Mouse (Mus musculus): ENCODE results near the gene Ppox.
"Not testable (repeated sequence)": the region's sequence is repeated elsewhere in the genome, so short reads cannot be mapped to it uniquely, and the experiment has no call there.

- not testable (repeated sequence) for TF ChIP-seq EP300, CTCF (IDR thresholded peaks at IDR 0.05; ENCODE audit: low read depth)
Observed at GRCm38 (mm10) chr1:171241952-171242351, 39.0 kb downstream of the Ppox start.
